Mouse (Mus musculus) WW6 (cell line): ENCODE data around the gene Tmem30c.
A peak's percentile ranks its signal among the peaks of the same experiment; 100 is the strongest.
"Not testable (repeated sequence)": the region's sequence is repeated elsewhere in the genome, so short reads cannot be mapped to it uniquely, and the experiment has no call there.

Source experiments
- DNase-seq: peaks from one replicate; pipeline ENCODE4 v3.0.0-alpha.2; 2013; ENCODE audit warnings: low read depth, low spot score

Gene Tmem30c

DNA sequence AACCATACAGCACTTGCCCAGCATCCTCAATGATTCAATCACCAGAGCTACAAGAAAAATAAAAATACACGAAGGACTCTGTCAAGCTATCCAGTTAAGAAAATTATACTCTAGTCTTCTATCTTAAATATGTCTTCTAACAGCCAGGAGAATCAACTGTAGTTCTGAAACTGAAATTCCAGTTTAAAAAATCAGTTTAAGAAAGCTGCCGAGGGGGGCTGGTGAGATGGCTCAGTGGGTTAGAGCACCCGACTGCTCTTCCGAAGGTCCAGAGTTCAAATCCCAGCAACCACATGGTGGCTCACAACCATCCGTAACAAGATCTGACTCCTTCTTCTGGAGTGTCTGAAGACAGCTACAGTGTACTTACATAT lies 60.7 kb downstream of the Tmem30c start:
- not testable (repeated sequence) for DNase-seq

DNA sequence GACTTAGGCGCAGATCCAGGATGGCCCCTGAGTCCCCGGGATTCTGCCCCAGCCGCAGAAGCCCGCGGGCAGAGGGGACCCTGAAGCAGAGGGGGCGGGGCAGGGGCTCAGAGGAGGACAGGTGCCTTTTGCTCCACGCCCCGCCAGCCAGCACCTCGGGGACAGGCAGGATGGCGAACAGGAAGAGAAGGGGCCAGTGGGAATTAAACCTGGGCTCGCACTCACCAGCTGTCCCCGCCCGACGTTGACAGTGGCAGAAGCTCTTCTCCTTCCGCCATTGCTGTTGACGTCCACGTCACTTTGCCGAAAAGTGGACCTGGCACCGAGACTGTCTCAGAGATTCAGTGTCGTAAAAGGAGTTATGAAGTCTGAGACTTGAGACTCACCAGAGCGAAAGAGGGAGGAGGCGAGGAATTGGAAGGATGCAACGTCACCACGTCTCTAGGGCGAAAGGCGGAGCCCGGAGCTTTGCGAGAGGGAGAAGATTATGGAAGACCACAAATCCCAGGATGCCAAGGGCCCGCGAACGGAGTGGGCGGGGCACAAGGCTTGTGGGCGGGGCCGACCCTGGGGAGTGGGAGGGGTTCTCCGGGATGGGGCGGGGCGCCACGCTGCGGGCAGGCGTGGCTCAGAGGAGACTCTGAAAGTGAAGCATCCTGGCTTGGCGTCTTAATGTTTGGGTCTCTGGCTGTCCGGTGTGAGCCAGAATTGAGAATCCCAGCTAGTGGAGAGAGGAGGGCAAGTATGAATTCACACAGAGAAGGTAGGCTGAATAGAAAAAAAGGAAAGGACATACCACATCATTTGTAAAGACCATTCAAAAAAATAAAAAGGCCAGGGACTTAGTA lies 61.4 kb downstream of the Tmem30c start, which contains the start of gene Tbc1d23:
Gene Tbc1d23, minus strand, starts transcription at position 416 of the 848 bp plus-strand sequence.
- peak; percentile 97 for DNase-seq

DNA sequence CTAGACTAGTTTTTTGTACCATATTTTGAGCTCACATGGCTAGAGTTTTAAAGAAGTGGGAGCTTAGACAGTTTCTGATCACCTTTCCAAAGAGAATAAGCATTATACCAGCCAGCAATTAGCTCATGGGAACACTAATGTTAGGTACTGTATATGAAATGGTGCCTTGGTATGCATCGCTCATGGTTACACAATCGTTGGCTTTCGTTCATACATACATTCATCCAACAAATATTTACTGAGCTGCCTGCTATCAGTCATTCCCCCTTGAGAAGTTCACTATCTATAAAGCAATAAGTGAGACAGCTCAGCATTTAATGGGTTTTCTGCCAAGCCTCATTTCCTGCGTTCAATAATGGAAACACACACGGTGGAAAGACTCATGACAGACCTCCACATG lies 66.2 kb downstream of the Tmem30c start:
- no peak for DNase-seq

DNA sequence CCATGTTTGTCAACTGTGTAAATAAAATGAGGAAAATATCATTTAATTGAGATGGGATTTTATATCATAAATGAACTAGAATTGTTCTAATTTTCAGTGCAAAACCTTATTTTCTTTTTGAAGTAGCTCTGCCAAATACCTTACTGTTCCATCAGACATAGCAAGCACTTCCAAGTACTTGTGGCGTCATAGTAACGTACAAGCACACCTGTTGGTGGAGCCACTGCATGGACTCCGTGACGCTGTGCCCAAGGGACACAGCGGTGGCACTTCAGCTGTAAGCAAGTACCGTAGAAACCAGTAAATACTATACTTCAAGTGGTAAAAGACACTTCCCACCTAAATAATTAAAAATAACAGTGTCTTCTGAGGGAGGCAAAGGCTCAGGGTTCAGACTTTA lies 72.3 kb downstream of the Tmem30c start:
- DNase-seq, result no peak
